Mouse (Mus musculus): ENCODE data around the gene Gm14862. TPM values are rescaled to one million over a fixed set of nuclear protein-coding genes. Genes with fewer than 3 reads are reported as not detected.

Gm14862 gene
- total RNA-seq, 2 experiments from 2014 or later, result not detected

GRCm38 (mm10) chrX:9222412-9223221, 34.1 kb downstream of the Gm14862 start:
- DNase-seq, result peak; percentile 29

GRCm38 (mm10) chrX:9221736-9222135, 35.0 kb downstream of the Gm14862 start:
- DNase-seq, result no peak

- peak; percentile 69 for DNase-seq
Observed at GRCm38 (mm10) chrX:9221206-9221605, 35.5 kb downstream of the Gm14862 start.

GRCm38 (mm10) chrX:9219570-9219969, 37.1 kb downstream of the Gm14862 start:
- DNase-seq, result no peak

- no peak for DNase-seq
Observed at GRCm38 (mm10) chrX:9216244-9216643, 40.5 kb downstream of the Gm14862 start.

- DNase-seq, result no peak
Observed at GRCm38 (mm10) chrX:9205121-9205520, 51.6 kb downstream of the Gm14862 start.

- peak; percentile 22 for DNase-seq
Observed at GRCm38 (mm10) chrX:9202781-9203405, 53.8 kb downstream of the Gm14862 start.

GRCm38 (mm10) chrX:9201954-9202353, 54.7 kb downstream of the Gm14862 start:
- no peak for DNase-seq

Other genes starting within 250 kb of the Gm14862 start
- gene Fthl17e, start 223.4 kb downstream of the Gm14862 start, total RNA-seq (2021), result not detected
- not detected for gene Fthl17f, start 193.9 kb downstream of the Gm14862 start, total RNA-seq (2021)
- gene 4930402K13Rik, start 152.3 kb downstream of the Gm14862 start, total RNA-seq (2021), result not detected
- gene Lancl3, start 57.0 kb downstream of the Gm14862 start, total RNA-seq (2021), result 1 to 10 TPM; 2.1 to 2.9 TPM
- 1 to 10 TPM; 2.2 to 2.8 TPM for gene Xk, start 15.9 kb upstream of the Gm14862 start, total RNA-seq (2021)
- gene H2al1m, start 26.9 kb upstream of the Gm14862 start, total RNA-seq (2021), result under 1 TPM in 1 of 2 experiments, not detected in 1; 0.82 TPM
- not detected for gene H2al1k, start 93.7 kb upstream of the Gm14862 start, total RNA-seq (2021)
- gene Cybb, start 230.9 kb upstream of the Gm14862 start, total RNA-seq (2021), result 1 to 10 TPM; 8.3 to 9.3 TPM